Mouse (Mus musculus): ENCODE results near the gene Mc1r.
A peak's percentile ranks its signal among the peaks of the same experiment; 100 is the strongest.

The Mc1r gene

GRCm38 (mm10) chr8:123406786-123407185 is at the start of gene Mc1r:
Mc1r (plus strand) TSS chr8:123407107.
- DNase-seq: peak; percentile 66 to 72

GRCm38 (mm10) chr8:123361082-123361739 is 45.7 kb upstream of the Mc1r start:
- DNase-seq: peak; percentile 80 to 90

GRCm38 (mm10) chr8:123373403-123374238 is 33.3 kb upstream of the Mc1r start, which contains the start of gene Tcf25:
Tcf25 (plus strand) TSS chr8:123373753.
- peak; percentile 95 to 98 for DNase-seq

GRCm38 (mm10) chr8:123374239-123374578 is 32.7 kb upstream of the Mc1r start:
- DNase-seq: peak; percentile 96 to 98

GRCm38 (mm10) chr8:123375701-123376100 is 31.2 kb upstream of the Mc1r start:
- DNase-seq: no peak

- no peak for DNase-seq
These were observed 30.8 kb upstream of the Mc1r start for GRCm38 (mm10) chr8:123376106-123376505.

GRCm38 (mm10) chr8:123381711-123382110 is 25.2 kb upstream of the Mc1r start:
- no peak for DNase-seq

- peak in 1 of 2 experiments; percentile 21 for DNase-seq
These were observed 24.4 kb upstream of the Mc1r start for GRCm38 (mm10) chr8:123382516-123382915.

- DNase-seq: peak in 1 of 2 experiments; percentile 32
These were observed 21.9 kb upstream of the Mc1r start for GRCm38 (mm10) chr8:123384883-123385540.

GRCm38 (mm10) chr8:123387041-123387440 is 19.9 kb upstream of the Mc1r start:
- no peak for DNase-seq

GRCm38 (mm10) chr8:123387801-123388200 is 19.1 kb upstream of the Mc1r start:
- DNase-seq: no peak

GRCm38 (mm10) chr8:123389026-123389425 is 17.9 kb upstream of the Mc1r start:
- DNase-seq: peak; percentile 58 to 81

GRCm38 (mm10) chr8:123398308-123398707 is 8.6 kb upstream of the Mc1r start:
- no peak for DNase-seq

GRCm38 (mm10) chr8:123401936-123402335 is 5.0 kb upstream of the Mc1r start:
- DNase-seq: no peak

- no peak for DNase-seq
These were observed 4.1 kb upstream of the Mc1r start for GRCm38 (mm10) chr8:123402730-123403326.

- no peak for DNase-seq
These were observed 2.4 kb upstream of the Mc1r start for GRCm38 (mm10) chr8:123404521-123404920.

- DNase-seq: no peak
These were observed 705 bp downstream of the Mc1r start for GRCm38 (mm10) chr8:123407612-123408011.

GRCm38 (mm10) chr8:123408586-123409544 is 2.0 kb downstream of the Mc1r start:
- DNase-seq: no peak

- peak in 1 of 2 experiments; percentile 33 for DNase-seq
These were observed 3.2 kb downstream of the Mc1r start for GRCm38 (mm10) chr8:123410049-123410587.

GRCm38 (mm10) chr8:123410788-123411187 is 3.9 kb downstream of the Mc1r start:
- DNase-seq: no peak

- peak; percentile 35 to 59 for DNase-seq
These were observed 4.3 kb downstream of the Mc1r start, which contains the start of gene Tubb3 for GRCm38 (mm10) chr8:123411246-123411645. Tubb3 (plus strand) TSS chr8:123411424.
